Mouse (Mus musculus) E14TG2a.4 (cell line): ENCODE measurements around the gene Carm1.

Experiments
- H3K27me3 ChIP-seq: 2 replicates; pipeline ENCODE4 v1.6.1; 2014; ENCODE audit warnings: low read length, control low read depth; ENCODE audit not compliant: insufficient read depth
- H3K36me3 ChIP-seq: 2 replicates; pipeline ENCODE4 v1.6.1; 2014; ENCODE audit warnings: low read length, control low read depth; ENCODE audit not compliant: insufficient read depth
- H3K4me1 ChIP-seq: replicated peaks from 2 replicates; pipeline ENCODE4 v1.6.1; 2014; ENCODE audit warnings: low read depth, low read length, control low read depth
- H3K4me3 ChIP-seq: replicated peaks from 2 replicates; pipeline ENCODE4 v1.5.1; 2014; ENCODE audit warnings: mild to moderate bottlenecking, low read length
- H3K9me3 ChIP-seq: 2 replicates; pipeline ENCODE4 v1.6.1; 2014; ENCODE audit warnings: low read length, control low read depth
- CTCF ChIP-seq: conservative IDR thresholded peaks from 2 replicates; pipeline ENCODE4 v1.5.1; 2014; ENCODE audit warnings: low read length
- NANOG ChIP-seq: IDR thresholded peaks from 2 replicates; pipeline ENCODE4 v1.6.1; 2014; ENCODE audit warnings: borderline replicate concordance, low read length, mixed read lengths
- POU5F1 ChIP-seq: IDR thresholded peaks from 2 replicates; pipeline ENCODE4 v1.6.1; 2014; ENCODE audit warnings: low read length, borderline replicate concordance

Gene Carm1

DNA sequence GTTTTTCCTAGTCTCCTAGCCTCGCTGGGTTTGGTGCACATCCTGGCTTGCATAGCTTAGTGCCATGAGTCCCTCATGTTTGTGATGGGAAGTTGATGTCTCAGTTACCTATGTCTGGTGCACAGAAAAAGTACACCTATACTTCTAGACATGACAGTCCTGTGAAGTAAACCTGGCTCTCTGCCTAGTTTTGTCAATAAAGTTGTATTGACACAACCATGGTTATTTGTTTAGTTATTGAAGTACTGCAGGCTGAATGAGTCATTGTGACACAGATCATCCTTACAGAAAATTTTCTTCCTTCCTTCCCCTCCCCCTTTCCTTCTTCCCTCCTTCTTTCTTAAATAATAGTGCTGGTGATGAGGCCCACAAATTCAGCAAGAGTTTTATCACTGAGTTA lies 17.7 kb downstream of the Carm1 start:
- Histone ChIP-seq H3K9me3 (no peaks in the 10 kb centered on the region), H3K4me1 (peaks cover 84% of the 10 kb centered on the region), H3K4me3 (no peak overlapping the region), H3K27me3 (no peaks in the 10 kb centered on the region), H3K36me3 (peaks cover 72% of the 10 kb centered on the region)
- no peak for TF ChIP-seq CTCF
- no peak for TF ChIP-seq NANOG
- no peak for TF ChIP-seq POU5F1

DNA sequence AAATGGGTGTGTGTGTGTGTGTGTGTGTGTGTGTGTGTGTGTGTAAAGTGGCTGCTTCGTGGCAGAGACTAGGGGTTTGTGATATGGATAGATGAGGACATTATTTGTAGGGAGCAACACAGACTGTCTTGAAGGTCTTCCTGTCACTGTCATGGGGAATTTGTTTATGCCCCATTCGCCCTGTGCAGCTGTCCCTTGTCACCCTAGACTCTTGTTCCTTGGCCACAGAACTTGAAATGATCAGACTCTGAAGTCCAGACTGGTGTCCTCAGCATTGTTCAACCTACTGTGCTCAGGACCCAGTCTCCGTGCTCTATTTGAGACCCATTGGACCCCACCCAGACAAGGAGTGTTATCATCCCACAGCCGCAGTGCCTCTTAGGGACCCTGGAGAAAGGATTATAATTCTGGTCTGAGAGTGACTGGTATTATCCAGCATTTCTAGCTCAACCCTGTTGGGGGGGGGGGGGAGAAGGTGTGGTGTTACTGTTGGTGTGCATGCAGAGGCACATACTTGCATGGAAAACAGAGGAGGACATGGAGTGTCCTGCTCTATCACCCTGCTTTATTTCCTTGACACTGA lies 18.4 kb downstream of the Carm1 start:
- no peak for TF ChIP-seq POU5F1
- no peak for TF ChIP-seq NANOG
- no peak for TF ChIP-seq CTCF
- Histone ChIP-seq H3K4me1 (peaks cover 78% of the 10 kb centered on the region), H3K27me3 (no peaks in the 10 kb centered on the region), H3K36me3 (peaks cover 74% of the 10 kb centered on the region), H3K4me3 (no peak overlapping the region; the same call in 1 of the 2 replicates), H3K9me3 (no peaks in the 10 kb centered on the region)

DNA sequence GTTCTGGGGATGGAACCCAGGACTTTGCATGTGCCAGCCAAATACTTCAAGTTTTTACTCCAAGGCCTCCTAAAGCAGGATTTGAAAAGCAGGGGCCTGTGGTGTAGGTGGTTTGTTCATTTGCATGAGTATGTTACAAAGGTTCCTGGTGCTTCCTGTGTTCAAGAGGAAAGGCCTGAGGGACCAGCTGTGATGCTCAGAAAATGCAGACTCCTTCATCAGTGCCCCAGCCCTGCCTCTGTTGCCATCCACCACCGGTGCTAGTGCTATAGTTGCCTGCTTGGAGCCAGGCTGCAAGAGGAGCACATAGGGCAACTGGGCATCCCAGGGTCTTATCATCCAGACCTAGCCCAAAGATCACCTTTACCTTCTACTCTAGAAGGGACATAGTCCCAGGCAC lies 19.8 kb downstream of the Carm1 start:
- Histone ChIP-seq H3K9me3 (no peaks in the 10 kb centered on the region), H3K4me3 (no peak overlapping the region), H3K36me3 (peaks cover 75% of the 10 kb centered on the region), H3K4me1 (peaks cover 70% of the 10 kb centered on the region), H3K27me3 (no peaks in the 10 kb centered on the region)
- no peak for TF ChIP-seq NANOG
- TF ChIP-seq CTCF = no peak
- no peak for TF ChIP-seq POU5F1

DNA sequence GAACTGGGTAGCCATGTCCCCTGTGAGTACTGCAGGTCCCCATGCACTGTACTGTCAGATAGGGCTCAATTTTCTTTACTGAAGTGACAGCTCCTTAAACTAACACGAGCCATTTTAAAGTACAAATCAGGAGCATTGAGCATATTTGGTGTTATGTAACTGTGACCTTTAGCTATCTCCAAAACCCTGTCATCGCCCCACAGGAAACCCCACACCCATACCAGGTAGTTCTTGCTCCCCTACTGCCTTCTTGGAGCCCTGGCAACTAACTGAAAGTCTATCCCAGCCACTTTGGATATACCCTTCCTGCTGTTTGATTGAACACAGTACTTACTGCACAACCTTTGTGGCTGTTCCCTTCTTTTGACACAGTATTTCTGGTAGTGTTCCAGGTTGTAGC lies 20.4 kb downstream of the Carm1 start:
- Histone ChIP-seq H3K4me3 (no peak overlapping the region), H3K4me1 (peaks cover 67% of the 10 kb centered on the region), H3K27me3 (no peaks in the 10 kb centered on the region), H3K9me3 (no peaks in the 10 kb centered on the region), H3K36me3 (peaks cover 75% of the 10 kb centered on the region)
- no peak for TF ChIP-seq POU5F1
- no peak for TF ChIP-seq NANOG
- TF ChIP-seq CTCF = no peak

DNA sequence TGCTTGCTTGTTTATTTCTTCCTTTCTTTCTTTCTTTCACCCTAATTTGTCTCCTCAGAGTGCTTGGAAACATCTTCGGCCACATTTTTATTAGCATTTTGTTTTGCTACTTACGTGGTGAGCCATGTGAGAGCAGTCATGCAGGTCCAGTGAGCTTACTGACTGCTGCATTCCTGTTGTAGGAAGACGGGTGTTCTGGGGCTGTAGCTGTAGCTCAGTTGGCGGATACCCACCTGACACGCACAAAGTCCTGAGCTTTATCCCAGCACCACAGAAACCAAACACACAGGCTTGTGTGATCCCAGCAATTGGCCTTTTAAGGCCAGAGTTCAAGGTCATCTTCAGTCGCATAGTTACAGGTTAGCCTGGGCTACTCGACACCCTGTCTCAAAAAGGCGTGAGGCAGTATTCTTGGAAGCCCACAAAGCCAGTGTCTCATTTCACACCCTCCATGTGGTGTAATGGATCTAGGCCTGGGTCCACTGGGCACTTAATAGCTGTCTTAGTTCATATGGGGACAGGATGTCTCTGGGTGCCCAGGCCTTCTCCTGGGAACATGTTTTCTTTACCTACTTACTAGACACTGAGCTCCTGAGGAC lies 22.1 kb downstream of the Carm1 start:
- Histone ChIP-seq H3K4me3 (no peak overlapping the region), H3K36me3 (peaks cover 79% of the 10 kb centered on the region), H3K9me3 (no peaks in the 10 kb centered on the region), H3K27me3 (no peaks in the 10 kb centered on the region), H3K4me1 (peaks cover 61% of the 10 kb centered on the region)
- no peak for TF ChIP-seq POU5F1
- no peak for TF ChIP-seq NANOG
- no peak for TF ChIP-seq CTCF

DNA sequence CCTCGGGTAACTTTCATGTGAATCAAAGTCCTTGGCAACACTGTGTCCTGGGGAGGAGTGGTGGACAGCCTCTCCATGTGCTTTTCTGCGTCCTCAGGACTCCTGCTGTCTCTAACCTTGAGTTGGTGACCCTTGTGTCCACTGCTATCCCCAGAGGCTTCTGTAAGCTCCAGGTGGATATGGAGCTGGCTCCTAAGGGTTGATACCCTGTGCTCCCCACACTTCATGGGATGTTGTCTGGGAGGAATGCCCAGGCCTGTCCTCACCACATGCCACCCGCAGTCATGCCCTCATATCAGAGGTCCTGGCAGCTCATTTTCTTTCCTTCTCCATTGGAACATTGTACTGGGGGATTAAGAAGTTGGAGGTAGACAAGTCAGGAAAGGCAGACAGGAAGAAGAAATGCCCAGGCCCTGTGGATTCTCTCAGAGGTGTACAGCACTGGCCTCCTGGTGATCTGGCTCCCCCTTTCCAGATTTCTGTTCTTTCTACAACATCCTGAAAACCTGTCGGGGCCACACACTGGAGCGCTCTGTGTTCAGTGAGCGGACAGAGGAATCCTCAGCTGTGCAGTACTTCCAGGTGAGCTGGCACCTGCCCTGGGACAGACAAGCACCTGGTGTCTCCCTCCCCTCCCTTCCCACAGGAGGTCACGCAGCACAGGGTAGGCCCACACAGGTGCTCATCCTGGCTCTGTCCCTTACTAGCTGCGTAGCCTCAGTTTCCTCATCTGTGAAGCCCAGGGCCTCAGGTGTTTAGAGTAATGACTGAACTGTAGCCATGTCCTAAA lies 27.5 kb downstream of the Carm1 start:
- peaks cover 99% of the 10 kb centered on the region for H3K36me3 ChIP-seq
- no peak overlapping the region for H3K4me3 ChIP-seq
- no peaks in the 10 kb centered on the region for H3K9me3 ChIP-seq
- no peak for TF ChIP-seq NANOG
- no peak for TF ChIP-seq POU5F1
- no peak for TF ChIP-seq CTCF
- no peaks in the 10 kb centered on the region for H3K27me3 ChIP-seq
- peaks cover 43% of the 10 kb centered on the region for H3K4me1 ChIP-seq

DNA sequence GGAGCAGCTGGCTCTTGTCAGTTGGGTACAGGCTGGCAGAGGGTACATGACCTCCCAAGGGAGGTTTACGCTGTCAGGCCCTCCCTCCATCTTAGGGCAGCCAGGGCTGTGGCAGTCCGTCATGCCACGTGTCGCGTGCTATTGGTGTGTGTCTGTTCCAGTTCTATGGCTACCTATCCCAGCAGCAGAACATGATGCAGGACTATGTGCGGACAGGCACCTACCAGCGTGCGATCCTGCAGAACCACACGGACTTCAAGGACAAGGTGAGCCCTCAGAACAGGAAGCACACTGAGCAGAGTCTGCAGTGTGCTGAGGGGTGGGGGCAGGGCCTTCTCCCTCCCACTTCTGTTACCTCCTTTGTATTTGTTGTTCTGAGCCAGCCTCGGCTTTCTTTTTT lies 28.6 kb downstream of the Carm1 start:
- no peak for TF ChIP-seq NANOG
- TF ChIP-seq POU5F1 = no peak
- no peak for TF ChIP-seq CTCF
- no peaks in the 10 kb centered on the region for H3K27me3 ChIP-seq

DNA sequence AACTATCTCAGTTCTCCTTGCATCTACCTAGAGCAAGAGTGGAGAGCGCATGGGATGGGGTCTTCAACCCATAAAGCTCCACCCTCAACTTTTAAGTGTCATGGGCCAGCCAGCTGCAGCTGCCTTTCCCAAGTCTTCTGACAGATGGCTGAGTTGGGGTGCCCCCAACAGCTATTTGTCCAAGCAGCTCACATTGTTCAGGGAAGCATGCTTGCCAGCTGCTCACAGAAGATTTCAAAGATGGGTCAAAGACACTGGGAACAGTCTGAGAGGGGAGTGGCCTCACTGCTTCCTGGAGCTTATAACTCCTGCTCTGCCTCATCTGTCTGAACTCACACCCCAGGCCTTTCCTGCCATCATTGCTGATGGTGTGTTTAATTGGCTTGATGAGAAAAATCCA lies 29.6 kb downstream of the Carm1 start:
- H3K27me3 ChIP-seq = no peaks in the 10 kb centered on the region
- peaks cover 99% of the 10 kb centered on the region for H3K36me3 ChIP-seq
- no peak overlapping the region for H3K4me3 ChIP-seq
- TF ChIP-seq POU5F1 (no peak), NANOG (no peak), CTCF (no peak)
- H3K9me3 ChIP-seq = no peaks in the 10 kb centered on the region
- H3K4me1 ChIP-seq = peaks cover 36% of the 10 kb centered on the region

More for the DNA sequence above, 28.6 kb downstream of the Carm1 start:
- H3K4me1 ChIP-seq = peaks cover 42% of the 10 kb centered on the region
- H3K36me3 ChIP-seq = peaks cover 99% of the 10 kb centered on the region
- H3K4me3 ChIP-seq = no peak overlapping the region
- no peaks in the 10 kb centered on the region for H3K9me3 ChIP-seq
